ENCODE assay signal across 8 mouse cellular contexts in genomic region chr14:24579153-24579795, GRCm38 (mm10).
DNase-seq lines count a peak whose midpoint lies in the region; ATAC-seq and TF ChIP-seq lines count a peak whose summit lies in the region.

No protein-coding gene starts in this region.

- ATAC-seq in lung, postnatal 0 days = no peak
- ATAC-seq in forebrain, embryonic 14.5 days = peak; percentile 29
- no peak for ATAC-seq in intestine, embryonic 16.5 days
- 0 out of 2 replicates have a peak, but pooled peaks have one; percentile 42 for ATAC-seq in neural tube, embryonic 12.5 days (ENCODE audit: low FRiP score, low read depth)

- TF ChIP-seq EP300 in lung, postnatal 0 days (IDR thresholded peaks at IDR 0.05) = no peak

- no peaks in the 10 kb centered on the region for H3K36me3 ChIP-seq in lung, postnatal 0 days (ENCODE audit: insufficient read depth, low read length)
- no peaks in the 10 kb centered on the region for H3K36me3 ChIP-seq in forebrain, embryonic 14.5 days (ENCODE audit: control insufficient read depth, insufficient read depth, low read length)
- H3K36me3 ChIP-seq in intestine, embryonic 16.5 days (ENCODE audit: control insufficient read depth, insufficient read depth, low read length) = no peaks in the 10 kb centered on the region
- no peaks in the 10 kb centered on the region for H3K36me3 ChIP-seq in neural tube, embryonic 12.5 days

- no peaks in the 10 kb centered on the region for H3K9me3 ChIP-seq in lung, postnatal 0 days (ENCODE audit: low read length)
- H3K9me3 ChIP-seq in forebrain, embryonic 14.5 days (replicated peaks; ENCODE audit: control insufficient read depth, low read length) = no peaks in the 10 kb centered on the region
- no peaks in the 10 kb centered on the region for H3K9me3 ChIP-seq in intestine, embryonic 16.5 days (ENCODE audit: control insufficient read depth, low read length)
- no peaks in the 10 kb centered on the region for H3K9me3 ChIP-seq in neural tube, embryonic 12.5 days

- no peaks in the 10 kb centered on the region for H3K27me3 ChIP-seq in lung, postnatal 0 days (replicated peaks; ENCODE audit: insufficient read depth, low read length)
- H3K27me3 ChIP-seq in forebrain, embryonic 14.5 days (replicated peaks; ENCODE audit: control insufficient read depth, insufficient read depth, low read length) = no peaks in the 10 kb centered on the region
- no peaks in the 10 kb centered on the region for H3K27me3 ChIP-seq in intestine, embryonic 16.5 days (replicated peaks; ENCODE audit: control insufficient read depth, insufficient read depth, low read length)
- no peaks in the 10 kb centered on the region for H3K27me3 ChIP-seq in neural tube, embryonic 12.5 days (replicated peaks)

- no peak overlapping the region for H3K4me3 ChIP-seq in lung, postnatal 0 days (ENCODE audit: low read depth, low read length)
- H3K4me3 ChIP-seq in forebrain, embryonic 14.5 days (ENCODE audit: low read depth, low read length) = no peak overlapping the region
- H3K4me3 ChIP-seq in intestine, embryonic 16.5 days (ENCODE audit: low read length) = no peak overlapping the region
- no peak overlapping the region for H3K4me3 ChIP-seq in neural tube, embryonic 12.5 days

- no peak for TF ChIP-seq CTCF in lung, postnatal 0 days (IDR thresholded peaks at IDR 0.05)

- no peak overlapping the region for H3K4me2 ChIP-seq in lung, postnatal 0 days (replicated peaks; ENCODE audit: low read depth, low read length)
- no peak overlapping the region for H3K4me2 ChIP-seq in forebrain, embryonic 14.5 days (ENCODE audit: low read length)
- no peak overlapping the region for H3K4me2 ChIP-seq in intestine, embryonic 16.5 days (ENCODE audit: low read depth, low read length)
- no peak overlapping the region for H3K4me2 ChIP-seq in neural tube, embryonic 12.5 days (replicated peaks)

- H3K4me1 ChIP-seq in lung, postnatal 0 days (ENCODE audit: insufficient read depth, low read depth, low read length) = no peaks in the 10 kb centered on the region
- H3K4me1 ChIP-seq in forebrain, embryonic 14.5 days (ENCODE audit: control insufficient read depth, insufficient read depth, low read length) = peaks cover 21% of the 10 kb centered on the region
- H3K4me1 ChIP-seq in intestine, embryonic 16.5 days (ENCODE audit: control insufficient read depth, insufficient read depth, low read length) = peaks cover 2% of the 10 kb centered on the region; the same call in 1 of the 2 replicates
- peaks cover 14% of the 10 kb centered on the region for H3K4me1 ChIP-seq in neural tube, embryonic 12.5 days

- 23% methylated on average over 9 of the region's 9 CpGs for WGBS in lung, postnatal 0 days
- 12% methylated on average over 9 of the region's 9 CpGs for WGBS in forebrain, embryonic 14.5 days
- WGBS in intestine, embryonic 16.5 days = 30% methylated on average over 9 of the region's 9 CpGs
- 15% methylated on average over 9 of the region's 9 CpGs for WGBS in neural tube, embryonic 12.5 days

- H3K27ac ChIP-seq in lung, postnatal 0 days (ENCODE audit: low read length) = no peak overlapping the region
- peak overlapping the region; percentile 91 for H3K27ac ChIP-seq in forebrain, embryonic 14.5 days (ENCODE audit: low read depth, low read length)
- H3K27ac ChIP-seq in intestine, embryonic 16.5 days (ENCODE audit: low read length) = peak overlapping the region; percentile 54
- peak overlapping the region; percentile 76 for H3K27ac ChIP-seq in neural tube, embryonic 12.5 days

- DNase-seq in lung, postnatal 10 days = peak; percentile 11
- no peak for DNase-seq in lung, postnatal 0 days (ENCODE audit: low spot score)
- peak; percentile 59 for DNase-seq in forebrain, embryonic 14.5 days (ENCODE audit: low spot score)
- DNase-seq in adrenal gland, postnatal 14 days = no peak
- DNase-seq in ovary, postnatal 36 days (ENCODE audit: low spot score) = no peak
- no peak for DNase-seq in lung, postnatal 4 days

- no peak overlapping the region for H3K9ac ChIP-seq in lung, postnatal 0 days (replicated peaks; ENCODE audit: low read depth)
- peak overlapping the region; percentile 22 for H3K9ac ChIP-seq in forebrain, embryonic 14.5 days (ENCODE audit: low read length)
- H3K9ac ChIP-seq in intestine, embryonic 16.5 days (ENCODE audit: low read depth, low read length) = peak overlapping the region; percentile 29; the same call in 1 of the 2 replicates
- 0 out of 2 replicates have a peak overlapping the region, but pooled peaks have one; percentile 13 for H3K9ac ChIP-seq in neural tube, embryonic 12.5 days

Comparison
In these comparisons a context has a peak if more than half of its experiments do, and no peak if none do; other contexts are left out.
1. DNase-seq: peak in lung, postnatal 10 days (single experiment) and forebrain, embryonic 14.5 days (single experiment); none in lung, postnatal 0 days (single experiment), adrenal gland, postnatal 14 days (single experiment), ovary, postnatal 36 days (single experiment) and lung, postnatal 4 days (0 of 2).
2. ATAC-seq: peak in forebrain, embryonic 14.5 days (single experiment) and neural tube, embryonic 12.5 days (single experiment); none in lung, postnatal 0 days (single experiment) and intestine, embryonic 16.5 days (single experiment).